Mouse (Mus musculus): ENCODE data around the gene 2200002J24Rik.

2200002J24Rik gene

DNA sequence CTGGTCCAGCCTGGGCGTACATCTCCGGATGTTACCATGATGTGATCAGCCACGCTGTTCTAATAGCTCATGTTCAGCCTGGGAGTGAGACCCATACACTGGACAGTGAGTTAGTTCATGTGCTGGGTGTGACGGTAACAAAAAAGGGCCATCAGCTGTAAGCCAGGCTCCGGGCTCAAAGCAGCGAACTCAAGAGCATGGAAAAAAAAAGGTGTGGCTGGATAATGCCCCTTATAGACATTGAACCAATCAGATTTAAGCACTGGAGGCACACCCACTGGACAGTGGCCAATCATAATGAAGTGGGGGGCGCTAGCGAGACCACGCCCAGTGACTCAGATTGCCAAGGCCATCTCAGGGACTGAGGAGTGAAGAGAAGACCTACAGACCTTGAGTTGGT is at the start of gene 2200002J24Rik:
Gene 2200002J24Rik (plus strand): TSS at position 338 of the 400 bp plus-strand sequence.
- peak; percentile 27 for DNase-seq (ENCODE audit: extremely low read depth, insufficient read length, low spot score)

DNA sequence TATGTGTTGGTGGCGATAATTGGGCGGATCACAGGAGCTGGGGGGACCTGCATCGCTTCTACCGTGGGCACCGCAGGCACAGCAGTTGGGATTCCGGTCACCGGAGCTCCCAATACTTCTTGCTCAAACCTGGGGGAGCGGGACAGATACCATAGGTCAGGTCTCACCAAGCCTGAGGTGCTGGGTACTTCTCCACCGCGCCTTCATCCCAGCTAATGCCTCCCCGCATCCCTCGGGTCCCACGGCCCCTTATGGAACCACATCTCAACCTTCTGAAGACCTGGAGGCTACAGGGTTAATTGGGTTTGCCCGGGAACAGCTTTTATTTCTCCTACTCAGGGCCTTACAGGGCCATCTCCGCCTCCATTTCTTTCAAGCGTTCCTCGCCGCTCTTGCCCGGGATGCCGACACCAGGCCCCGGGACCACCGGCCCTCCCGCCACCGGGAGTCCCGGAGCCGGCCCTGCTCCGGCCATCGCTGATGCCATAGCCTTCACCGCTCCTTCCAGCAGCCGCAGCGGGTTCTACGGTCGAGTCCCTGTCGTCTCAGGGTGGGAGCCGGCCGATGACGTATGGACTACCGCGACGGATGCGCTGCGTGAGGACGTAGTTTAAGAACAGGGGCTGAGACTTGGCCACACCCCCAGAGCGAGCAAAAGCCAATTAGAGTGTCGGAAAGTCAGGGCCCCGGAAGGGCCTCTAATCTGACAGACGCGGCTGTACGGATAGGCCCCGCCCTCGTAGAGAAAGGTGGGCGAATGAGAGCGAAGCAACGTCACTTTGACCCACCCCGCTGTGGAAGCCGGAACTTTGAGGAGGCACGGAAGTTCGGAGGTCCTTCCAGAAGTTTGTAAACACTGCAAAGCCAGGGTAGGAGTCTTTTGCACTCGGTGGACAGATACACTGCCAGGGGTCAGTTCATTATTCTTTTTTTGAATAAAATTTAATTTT is 48.9 kb upstream of the 2200002J24Rik start, which contains the start of gene Rbm42:
Gene Rbm42 (minus strand): TSS at position 727 of the 950 bp plus-strand sequence.
- DNase-seq (ENCODE audit: extremely low read depth, insufficient read length, low spot score), result peak; percentile 93

DNA sequence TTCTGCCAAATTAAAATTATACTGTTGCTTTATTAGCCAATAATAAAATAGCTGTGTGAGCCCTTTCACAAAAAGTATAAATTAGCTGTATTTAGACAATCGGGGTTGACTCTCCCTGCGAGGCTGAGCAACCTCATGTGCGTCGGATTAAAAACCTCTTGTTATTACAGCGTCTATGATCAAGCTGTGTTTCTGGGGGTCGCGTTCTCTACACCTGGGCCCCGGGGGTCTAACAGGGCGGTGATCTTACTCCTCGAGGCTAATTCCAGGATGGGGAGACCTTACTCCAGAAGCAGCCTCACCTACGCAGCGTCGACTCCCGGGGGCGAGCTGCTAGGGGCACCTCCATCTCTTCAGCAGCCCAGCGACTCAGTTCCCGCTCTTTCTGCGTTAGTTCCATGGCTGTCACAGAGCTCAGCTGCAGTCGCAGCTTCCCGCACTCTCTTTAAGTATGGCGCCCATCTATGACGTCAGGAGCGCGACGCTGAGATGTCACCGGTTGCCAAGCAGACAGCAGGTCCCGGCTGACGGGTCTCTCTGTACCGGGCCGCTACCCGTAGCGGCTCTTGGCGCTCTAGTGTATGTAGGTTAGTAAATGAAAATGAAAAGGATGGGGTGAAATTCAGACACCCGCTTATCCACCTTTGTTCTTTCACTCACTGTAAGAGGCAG is 34.1 kb upstream of the 2200002J24Rik start, which contains the start of gene Haus5:
Gene Haus5 (minus strand): TSS at position 466 of the 672 bp plus-strand sequence.
- peak; percentile 80 for DNase-seq (ENCODE audit: extremely low read depth, insufficient read length, low spot score)

DNA sequence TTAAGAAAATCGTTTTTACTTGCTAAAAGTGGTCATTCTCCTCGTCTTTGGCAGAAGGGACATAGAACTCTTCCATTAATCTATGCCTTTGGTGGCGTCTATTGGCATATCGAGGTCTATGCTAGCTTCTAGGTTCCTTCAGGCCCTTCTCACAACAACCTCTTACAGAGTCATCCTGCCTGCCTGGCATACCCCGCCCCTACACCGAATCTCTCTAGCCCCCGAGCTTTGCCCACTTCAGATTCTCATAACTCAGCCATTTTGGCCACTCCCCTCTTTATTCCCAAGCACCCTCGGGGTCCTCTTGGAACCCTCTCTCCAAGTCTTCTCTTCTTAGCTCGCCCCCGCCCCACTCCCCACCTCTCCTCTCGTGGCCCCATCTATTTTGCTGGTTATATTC is 33.4 kb upstream of the 2200002J24Rik start:
- no peak for DNase-seq (ENCODE audit: extremely low read depth, insufficient read length, low spot score)

DNA sequence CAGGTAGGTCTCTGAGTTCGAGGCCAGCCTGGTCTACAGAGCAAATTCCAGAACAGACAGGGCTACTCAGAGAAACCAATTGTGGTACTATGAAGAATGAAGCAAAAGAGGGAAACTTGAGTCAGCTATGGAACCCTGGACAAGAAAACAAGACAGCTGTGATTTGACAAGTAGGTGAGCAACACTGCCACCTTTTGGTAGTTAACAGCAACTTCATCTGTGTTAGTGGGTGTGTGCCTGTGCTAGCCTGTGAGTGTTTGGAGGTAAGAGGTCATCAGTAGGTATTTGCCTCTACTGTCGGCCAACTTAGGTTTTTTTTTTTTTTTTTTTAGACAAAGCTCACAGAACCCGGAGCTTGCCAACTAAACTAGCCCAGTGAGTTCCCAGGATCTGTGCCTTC is 29.5 kb upstream of the 2200002J24Rik start:
- peak; percentile 29 for DNase-seq (ENCODE audit: extremely low read depth, insufficient read length, low spot score)

DNA sequence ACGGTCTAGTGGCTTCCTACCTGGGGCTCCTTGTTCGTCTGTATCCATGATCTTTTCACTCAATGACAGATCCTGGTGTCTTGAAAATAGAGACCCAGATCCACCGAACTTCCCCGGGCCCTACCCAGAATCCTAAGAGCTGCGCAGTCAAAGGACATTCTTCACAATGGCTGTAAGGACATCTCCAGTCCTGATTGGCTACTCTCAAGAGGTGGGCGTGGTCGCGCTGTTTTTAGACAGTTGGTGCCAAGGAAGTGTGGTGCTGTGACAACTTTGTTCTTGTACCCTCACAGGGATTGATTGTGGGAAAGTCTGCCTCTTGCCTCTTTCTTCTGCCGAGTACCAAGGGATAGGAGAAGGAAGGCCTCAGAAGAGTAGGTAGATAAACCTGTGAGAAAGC is 27.2 kb upstream of the 2200002J24Rik start, which contains the start of gene Pmis2:
Gene Pmis2 (minus strand): TSS at position 126 of the 400 bp plus-strand sequence.
- DNase-seq (ENCODE audit: extremely low read depth, insufficient read length, low spot score), result no peak

DNA sequence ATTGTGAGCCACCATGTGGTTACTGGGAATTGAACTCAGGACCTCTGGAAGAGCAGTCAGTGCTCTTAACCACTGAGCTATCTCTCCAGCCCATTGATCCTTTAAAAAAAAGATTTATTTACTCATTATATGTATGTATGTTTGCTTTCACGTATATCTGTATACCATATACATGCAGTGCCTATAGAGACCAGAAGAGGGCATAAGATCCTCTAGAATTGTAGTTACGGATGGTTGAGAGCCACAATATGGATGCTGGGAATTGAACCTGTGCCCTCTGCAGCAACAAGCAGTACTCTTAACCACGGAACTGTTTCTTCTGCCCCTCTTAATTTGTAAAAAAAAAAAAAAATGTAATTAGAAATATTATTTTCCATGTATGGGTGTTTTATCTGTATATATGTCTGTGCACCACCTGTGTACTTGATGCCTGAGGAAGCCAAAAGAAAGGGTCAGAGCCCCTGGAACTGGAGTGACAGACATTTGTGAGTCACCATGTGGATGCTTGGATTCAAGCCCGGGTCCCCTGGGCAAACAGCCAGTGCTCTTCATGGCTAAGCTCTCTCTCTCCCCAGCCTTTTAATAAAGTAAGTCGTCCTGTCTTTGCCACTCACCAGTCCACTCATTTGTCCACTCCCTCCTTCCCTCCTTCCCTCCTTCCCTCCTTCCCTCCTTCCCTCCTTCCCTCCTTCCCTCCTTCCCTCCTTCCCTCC is 20.3 kb upstream of the 2200002J24Rik start:
- DNase-seq (ENCODE audit: extremely low read depth, insufficient read length, low spot score), result peak; percentile 63

DNA sequence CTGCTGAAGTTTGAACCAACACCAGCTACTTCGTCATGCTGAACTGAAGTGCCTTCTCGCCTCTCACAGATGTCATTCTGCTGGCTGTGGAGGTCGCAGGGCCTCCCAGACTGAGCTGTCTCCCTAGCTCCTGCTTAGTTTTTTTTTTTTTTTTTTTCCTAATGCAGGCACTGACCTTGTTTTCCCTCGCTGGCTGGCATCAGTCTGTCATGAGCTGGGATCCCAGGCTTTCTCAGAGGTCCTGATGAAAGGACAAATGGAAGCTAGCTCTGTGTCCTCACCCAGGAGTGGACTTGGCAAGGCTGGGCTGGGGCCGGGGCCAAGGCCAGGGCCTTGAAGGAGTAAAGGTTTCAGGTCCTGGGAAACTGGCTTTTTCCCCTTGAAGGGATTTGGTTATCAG is 16.8 kb upstream of the 2200002J24Rik start:
- DNase-seq (ENCODE audit: extremely low read depth, insufficient read length, low spot score), result no peak

DNA sequence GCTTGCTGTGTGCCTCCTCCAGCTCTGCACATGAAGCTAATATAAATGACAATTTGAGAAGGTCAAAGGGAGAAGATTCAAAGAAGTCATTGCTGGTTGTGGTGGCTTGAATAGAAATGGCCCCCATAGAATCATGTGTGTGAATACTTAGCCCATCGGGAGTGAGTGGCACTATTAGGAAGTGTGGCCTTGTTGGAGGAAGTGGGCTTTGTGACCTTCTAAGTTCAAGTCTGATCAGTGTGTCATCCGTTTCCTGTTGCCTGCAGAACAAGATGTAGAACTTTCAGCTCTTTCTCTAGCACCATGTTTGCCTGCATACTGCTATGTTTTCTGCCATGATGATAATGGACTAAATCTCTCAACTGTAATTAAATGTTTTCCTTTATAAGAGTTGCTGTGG is 15.3 kb upstream of the 2200002J24Rik start:
- no peak for DNase-seq (ENCODE audit: extremely low read depth, insufficient read length, low spot score)

DNA sequence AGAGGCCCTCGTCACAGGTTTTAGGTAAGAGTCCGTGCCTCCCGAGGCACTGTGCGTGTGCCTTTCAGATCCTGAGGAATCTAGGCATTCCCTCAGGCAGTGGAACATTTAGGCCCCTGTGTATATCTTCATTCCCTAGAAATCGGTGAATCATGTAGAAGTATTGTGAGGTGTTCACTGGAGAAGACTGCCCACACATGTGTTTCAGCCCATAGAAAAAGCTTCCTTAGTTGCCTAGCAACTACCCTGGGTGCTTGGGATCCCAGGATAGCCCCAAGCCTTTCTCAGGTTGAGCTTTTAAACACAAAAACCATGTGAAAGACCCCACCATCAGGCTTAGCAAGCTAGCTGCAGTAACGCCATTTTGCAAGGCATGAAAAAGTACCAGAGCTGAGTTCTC is 10.4 kb upstream of the 2200002J24Rik start:
- DNase-seq (ENCODE audit: extremely low read depth, insufficient read length, low spot score), result no peak

DNA sequence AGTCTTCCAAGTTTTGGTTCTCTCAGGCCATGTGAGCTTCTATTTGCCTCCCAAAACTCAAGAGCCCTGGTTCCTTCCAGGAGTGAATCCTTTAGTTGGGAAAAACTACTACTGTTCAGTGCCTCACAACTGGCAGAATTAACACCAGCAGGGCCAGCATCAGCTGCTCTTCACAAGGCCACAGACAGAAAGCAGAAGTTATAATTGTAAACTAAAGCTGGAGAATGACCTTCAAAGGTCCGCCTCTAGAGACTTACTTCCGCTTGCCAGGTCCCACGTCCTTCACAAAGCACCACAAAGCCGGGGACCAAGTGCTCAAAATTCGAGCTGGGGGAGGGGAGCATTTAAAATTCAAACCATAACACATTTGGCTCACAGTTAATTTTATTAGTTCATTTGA is 625 bp upstream of the 2200002J24Rik start:
- DNase-seq (ENCODE audit: extremely low read depth, insufficient read length, low spot score), result no peak

DNA sequence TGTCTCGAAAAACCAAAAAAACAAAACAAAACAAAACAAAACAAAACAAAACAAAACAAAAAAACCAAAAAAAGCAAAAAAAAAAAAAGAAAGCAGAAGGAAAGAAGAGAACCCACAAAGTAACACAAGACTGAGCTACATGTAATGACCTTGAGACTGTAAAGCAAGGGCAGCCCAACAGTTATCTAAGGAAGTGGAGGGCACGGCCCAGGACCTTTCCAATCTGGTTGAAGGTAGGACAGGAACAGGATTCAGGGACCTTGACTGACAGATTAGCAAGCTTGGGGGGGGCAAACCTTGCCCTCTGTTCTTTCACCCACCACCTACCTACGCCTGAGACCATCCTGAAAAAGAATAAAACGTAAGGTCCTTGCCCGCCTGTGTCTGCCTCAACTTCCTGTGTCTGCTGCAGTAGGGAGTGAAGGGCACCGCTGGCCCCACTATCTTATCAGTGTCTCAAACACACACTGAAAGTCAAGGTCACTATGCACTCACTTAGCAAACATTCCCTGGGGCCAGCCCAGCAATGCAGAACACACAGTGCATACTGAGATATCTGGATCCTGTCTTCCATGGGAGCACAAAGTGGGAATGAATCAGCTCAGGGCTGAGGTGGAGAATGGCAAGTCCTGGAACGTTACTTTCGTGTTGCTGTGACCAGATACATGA is 7.6 kb downstream of the 2200002J24Rik start:
- DNase-seq (ENCODE audit: extremely low read depth, insufficient read length, low spot score), result no peak

DNA sequence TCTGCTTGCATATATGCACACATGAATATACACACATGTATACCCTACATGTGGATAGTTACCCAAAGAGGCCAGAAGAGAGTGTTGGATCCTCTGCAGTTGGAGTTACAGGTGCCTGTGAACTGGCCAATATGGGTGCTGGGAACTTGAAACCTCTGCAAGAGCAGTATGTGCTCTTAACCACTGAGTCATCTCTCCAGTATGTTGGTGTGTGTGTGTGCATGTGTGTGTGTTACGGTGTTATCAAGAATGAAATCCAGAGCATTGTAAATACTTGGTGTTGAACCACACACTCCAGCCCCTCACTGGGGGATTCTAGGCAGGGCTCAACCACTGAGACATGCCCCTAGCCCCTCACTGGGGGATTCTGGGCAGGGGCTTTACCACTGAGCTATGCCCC is 8.7 kb downstream of the 2200002J24Rik start:
- DNase-seq (ENCODE audit: extremely low read depth, insufficient read length, low spot score), result no peak

DNA sequence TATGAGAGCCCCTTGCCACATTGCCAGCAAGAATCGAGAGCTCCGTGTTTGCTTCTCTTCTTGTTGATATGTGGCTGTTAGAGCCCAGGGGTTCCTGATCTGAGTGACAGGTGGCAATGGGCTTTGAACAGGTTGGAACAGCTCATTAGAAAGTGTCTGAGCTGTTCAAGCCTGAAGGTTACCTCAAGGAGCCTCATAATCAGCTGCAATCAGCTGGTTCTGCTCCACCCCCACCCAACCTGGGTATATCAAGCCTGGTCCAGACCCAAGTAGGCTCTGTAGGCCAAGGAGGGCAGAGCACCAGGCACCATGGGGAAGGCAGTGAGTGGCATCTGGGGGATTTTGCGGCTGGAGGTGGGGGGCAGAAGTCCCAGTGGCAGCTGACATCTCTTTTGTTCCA is 13.2 kb downstream of the 2200002J24Rik start, which contains the start of gene Atp4a:
Gene Atp4a (plus strand): TSS at position 268 of the 400 bp plus-strand sequence.
- DNase-seq (ENCODE audit: extremely low read depth, insufficient read length, low spot score), result no peak

DNA sequence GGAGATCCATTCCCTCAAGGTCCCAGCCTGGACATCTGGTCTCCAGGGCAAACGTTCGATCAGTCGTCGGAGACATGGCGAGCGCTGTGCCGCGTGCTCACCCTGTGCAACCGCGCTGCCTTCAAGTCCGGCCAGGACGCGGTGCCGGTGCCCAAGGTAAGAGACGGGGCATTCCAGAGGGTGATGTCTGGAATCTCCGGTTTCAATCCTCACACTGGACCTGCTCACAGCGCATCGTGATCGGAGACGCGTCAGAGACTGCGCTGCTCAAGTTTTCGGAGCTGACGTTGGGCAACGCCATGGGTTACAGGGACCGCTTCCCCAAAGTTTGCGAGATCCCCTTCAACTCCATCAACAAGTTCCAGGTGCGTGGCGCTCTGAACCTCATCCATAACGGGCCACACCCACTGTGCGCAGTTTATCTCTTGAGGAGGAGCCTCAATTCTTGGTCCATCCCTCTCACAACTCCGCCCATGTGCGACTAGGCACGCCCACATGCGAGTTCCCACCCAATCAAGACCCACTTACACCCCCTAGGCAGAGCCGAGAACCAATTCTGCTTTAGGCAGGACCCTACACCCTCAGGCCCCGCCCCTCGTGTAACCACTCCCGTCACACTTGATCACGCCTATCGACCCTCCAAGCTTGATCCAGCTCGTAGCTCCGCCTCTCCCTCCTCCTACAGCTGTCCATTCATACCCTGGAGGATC is 18.4 kb downstream of the 2200002J24Rik start:
- DNase-seq (ENCODE audit: extremely low read depth, insufficient read length, low spot score), result no peak

DNA sequence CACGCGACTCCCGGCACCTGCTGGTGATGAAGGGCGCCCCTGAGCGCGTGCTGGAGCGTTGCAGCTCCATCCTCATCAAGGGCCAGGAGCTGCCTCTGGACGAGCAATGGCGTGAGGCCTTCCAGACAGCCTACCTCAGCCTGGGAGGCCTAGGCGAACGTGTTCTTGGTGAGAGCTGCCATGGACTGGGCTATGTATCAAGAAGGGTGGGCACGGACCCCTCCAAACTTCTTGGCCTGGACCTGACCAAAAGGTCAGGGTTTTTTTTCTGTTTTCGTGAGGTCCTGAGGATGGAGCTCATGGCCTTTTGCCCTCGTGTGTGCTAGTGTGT is 19.0 kb downstream of the 2200002J24Rik start:
- DNase-seq (ENCODE audit: extremely low read depth, insufficient read length, low spot score), result no peak

DNA sequence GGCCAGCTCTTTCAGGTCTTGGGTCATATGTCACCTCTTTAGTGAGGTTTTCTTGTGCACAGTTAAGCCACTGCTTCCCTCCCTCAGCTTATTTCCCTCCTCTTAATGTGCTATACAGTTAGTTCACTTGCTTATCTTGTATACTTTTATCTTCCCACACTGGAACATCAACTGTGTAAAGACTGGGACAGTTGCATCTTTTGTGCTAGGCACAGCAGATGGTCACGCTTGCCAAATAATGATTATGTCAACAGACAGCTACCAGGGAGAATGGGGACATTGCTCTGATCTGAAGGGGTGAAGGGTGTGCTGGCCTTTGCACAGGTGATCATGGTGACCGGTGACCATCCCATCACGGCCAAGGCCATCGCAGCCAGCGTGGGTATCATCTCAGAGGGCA is 20.9 kb downstream of the 2200002J24Rik start:
- no peak for DNase-seq (ENCODE audit: extremely low read depth, insufficient read length, low spot score)

DNA sequence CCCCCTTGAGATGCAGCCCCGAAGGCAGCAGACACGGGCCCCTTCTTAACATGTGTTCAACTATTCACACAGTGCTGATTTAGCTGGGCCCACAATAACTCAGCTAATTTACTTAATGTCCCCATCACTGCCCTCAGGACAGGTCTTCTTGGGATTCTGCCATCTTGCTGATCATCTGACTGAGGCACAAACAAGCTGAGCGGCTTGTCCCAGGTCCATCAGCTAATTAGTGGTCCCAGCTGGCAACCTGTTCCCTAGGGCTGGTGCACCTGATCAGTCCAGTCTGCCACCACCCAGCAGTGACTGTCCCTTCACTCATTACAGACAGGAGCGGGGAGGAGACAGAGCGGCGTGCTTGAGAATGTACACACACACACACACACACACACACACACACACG is 22.6 kb downstream of the 2200002J24Rik start:
- DNase-seq (ENCODE audit: extremely low read depth, insufficient read length, low spot score), result no peak

DNA sequence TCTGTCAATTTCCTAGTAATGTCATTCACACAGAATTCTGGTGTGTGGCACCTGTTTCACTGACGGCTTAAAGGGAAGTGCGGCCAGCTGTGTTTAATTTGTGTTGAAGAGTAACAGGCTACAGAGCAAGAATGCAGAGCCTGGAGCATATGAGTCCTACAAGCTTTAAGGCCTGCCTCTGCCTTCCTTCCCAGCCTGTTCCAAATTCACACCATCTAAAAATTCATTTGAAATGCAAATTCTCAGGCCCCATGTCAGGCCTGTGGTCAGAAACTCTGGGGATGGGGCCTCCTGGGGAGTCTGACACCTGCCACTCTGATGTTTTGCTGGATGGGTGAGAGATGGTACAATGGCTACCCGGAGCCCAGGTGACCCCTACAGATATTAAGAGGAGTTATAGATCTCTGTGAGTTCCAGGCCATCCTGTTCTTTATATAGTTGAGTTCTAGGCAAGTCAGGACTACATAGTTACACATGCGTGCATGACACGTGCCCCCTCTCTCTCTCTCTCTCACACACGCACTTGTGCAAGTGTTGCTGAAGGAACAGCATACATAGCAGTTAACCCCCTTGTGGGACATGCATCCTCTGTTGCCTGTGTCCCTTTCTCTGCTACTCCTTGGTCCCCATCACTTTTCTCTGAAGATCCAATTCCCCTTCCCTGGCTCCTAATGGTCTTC is 24.7 kb downstream of the 2200002J24Rik start:
- DNase-seq (ENCODE audit: extremely low read depth, insufficient read length, low spot score), result no peak
